Mouse (Mus musculus) right cerebral cortex, postnatal 25 days (tissue): ENCODE results near the gene Smarcc1.

Experiments
- DNase-seq: peaks from one replicate; pipeline ENCODE4 v3.0.0; 2022

The Smarcc1 gene

GRCm38 (mm10) chr9:110243221-110243833 is 125.8 kb downstream of the Smarcc1 start, which contains the start of gene Cspg5:
Gene Cspg5, plus strand, starts transcription at chr9:110243783.
- no peak for DNase-seq

- DNase-seq: no peak
These were observed 127.0 kb downstream of the Smarcc1 start for GRCm38 (mm10) chr9:110244567-110244888.

- peak; percentile 90 for DNase-seq
These were observed 127.5 kb downstream of the Smarcc1 start for GRCm38 (mm10) chr9:110244889-110245589.

GRCm38 (mm10) chr9:110245590-110246320 is 128.2 kb downstream of the Smarcc1 start:
- peak; percentile 74 for DNase-seq

- DNase-seq: no peak
These were observed 128.8 kb downstream of the Smarcc1 start for GRCm38 (mm10) chr9:110246321-110246640.

GRCm38 (mm10) chr9:110247049-110247448 is 129.5 kb downstream of the Smarcc1 start:
- DNase-seq: no peak

- no peak for DNase-seq
These were observed 131.4 kb downstream of the Smarcc1 start for GRCm38 (mm10) chr9:110248861-110249260.

GRCm38 (mm10) chr9:110249823-110250543 is 132.5 kb downstream of the Smarcc1 start:
- peak; percentile 56 for DNase-seq

- DNase-seq: no peak
These were observed 133.3 kb downstream of the Smarcc1 start for GRCm38 (mm10) chr9:110250776-110251175.

- DNase-seq: no peak
These were observed 138.0 kb downstream of the Smarcc1 start for GRCm38 (mm10) chr9:110255407-110256019.

- DNase-seq: no peak
These were observed 141.1 kb downstream of the Smarcc1 start for GRCm38 (mm10) chr9:110258646-110259045.

GRCm38 (mm10) chr9:110259118-110259517 is 141.6 kb downstream of the Smarcc1 start:
- no peak for DNase-seq

- no peak for DNase-seq
These were observed 145.7 kb downstream of the Smarcc1 start for GRCm38 (mm10) chr9:110263181-110263580.

GRCm38 (mm10) chr9:110264991-110265390 is 147.5 kb downstream of the Smarcc1 start:
- DNase-seq: no peak

- no peak for DNase-seq
These were observed 150.9 kb downstream of the Smarcc1 start for GRCm38 (mm10) chr9:110268416-110268815.

GRCm38 (mm10) chr9:110272330-110272729 is 154.8 kb downstream of the Smarcc1 start:
- DNase-seq: no peak

- no peak for DNase-seq
These were observed 156.0 kb downstream of the Smarcc1 start for GRCm38 (mm10) chr9:110273507-110273906.

GRCm38 (mm10) chr9:110275882-110276281 is 158.4 kb downstream of the Smarcc1 start:
- no peak for DNase-seq

GRCm38 (mm10) chr9:110277431-110277881 is 159.9 kb downstream of the Smarcc1 start:
- DNase-seq: peak; percentile 58

GRCm38 (mm10) chr9:110284075-110284697 is 166.7 kb downstream of the Smarcc1 start:
- no peak for DNase-seq

- DNase-seq: no peak
These were observed 169.9 kb downstream of the Smarcc1 start for GRCm38 (mm10) chr9:110287321-110287924.
